Mouse (Mus musculus) WW6 (cell line): Measurements from ENCODE around the gene Zfp341.

Source experiments
- DNase-seq: peaks from one replicate; pipeline ENCODE4 v3.0.0-alpha.2; 2013; ENCODE audit warnings: low read depth, low spot score

Gene Zfp341

GRCm38 (mm10) chr2:154676653-154677609, 63.8 kb downstream of the Zfp341 start:
- peak; percentile 62 for DNase-seq

GRCm38 (mm10) chr2:154677651-154678139, 64.6 kb downstream of the Zfp341 start:
- no peak for DNase-seq

GRCm38 (mm10) chr2:154678995-154679394, 65.9 kb downstream of the Zfp341 start:
- no peak for DNase-seq

- no peak for DNase-seq
Measured at GRCm38 (mm10) chr2:154680337-154680736, 67.2 kb downstream of the Zfp341 start.

- no peak for DNase-seq
Measured at GRCm38 (mm10) chr2:154680941-154681340, 67.8 kb downstream of the Zfp341 start.

- no peak for DNase-seq
Measured at GRCm38 (mm10) chr2:154682712-154683111, 69.6 kb downstream of the Zfp341 start.

- no peak for DNase-seq
Measured at GRCm38 (mm10) chr2:154684901-154685470, 71.9 kb downstream of the Zfp341 start.

- no peak for DNase-seq
Measured at GRCm38 (mm10) chr2:154685772-154686171, 72.7 kb downstream of the Zfp341 start.

GRCm38 (mm10) chr2:154686819-154687218, 73.7 kb downstream of the Zfp341 start:
- DNase-seq, result no peak

GRCm38 (mm10) chr2:154689391-154689790, 76.3 kb downstream of the Zfp341 start:
- DNase-seq, result no peak

- DNase-seq, result no peak
Measured at GRCm38 (mm10) chr2:154690959-154691358, 77.9 kb downstream of the Zfp341 start.

- no peak for DNase-seq
Measured at GRCm38 (mm10) chr2:154693186-154693940, 80.3 kb downstream of the Zfp341 start.

- no peak for DNase-seq
Measured at GRCm38 (mm10) chr2:154693941-154694256, 80.8 kb downstream of the Zfp341 start.

GRCm38 (mm10) chr2:154695690-154696089, 82.6 kb downstream of the Zfp341 start:
- DNase-seq, result no peak
